Mouse (Mus musculus) macrophage (primary cell): ENCODE data around the gene Syt2. TPM values are rescaled to one million over a fixed set of nuclear protein-coding genes. Genes with fewer than 3 reads are reported as not detected.

Experiments
- H3K27ac ChIP-seq: fragments of 350-480 bp; formaldehyde crosslinking; 2 replicates; pipeline ENCODE4 v1.9.0; 2021
- H3K36me3 ChIP-seq: fragments of 350-480 bp; formaldehyde crosslinking; 2 replicates; pipeline ENCODE4 v1.9.0; 2021; ENCODE audit errors: inconsistent target
- H3K4me3 ChIP-seq: fragments of 350-480 bp; formaldehyde crosslinking; 2 replicates; pipeline ENCODE4 v1.9.0; 2021; ENCODE audit errors: inconsistent target
- H3K79me2 ChIP-seq: fragments of 350-480 bp; formaldehyde crosslinking; 2 replicates; pipeline ENCODE4 v1.9.0; 2021; ENCODE audit errors: inconsistent target
- WGBS: methylation state at CpG from one replicate; pipeline ENCODE4 v1.1.7; 2026; ENCODE audit warnings: inconsistent platforms; ENCODE audit not compliant: missing documents; 5-methylcytosine and 5-hydroxymethylcytosine counted together
- polyA plus RNA-seq: library from polyadenylated mRNA; stranded (reverse); fragments of 250-400 nt; gene quantifications from 3 replicates; pipeline ENCODE4 v1.2.4, GENCODE M21; 2018; ENCODE audit warnings: inconsistent platforms

Syt2 gene
- polyA plus RNA-seq, 1 experiment from 2014 or later: not detected

DNA sequence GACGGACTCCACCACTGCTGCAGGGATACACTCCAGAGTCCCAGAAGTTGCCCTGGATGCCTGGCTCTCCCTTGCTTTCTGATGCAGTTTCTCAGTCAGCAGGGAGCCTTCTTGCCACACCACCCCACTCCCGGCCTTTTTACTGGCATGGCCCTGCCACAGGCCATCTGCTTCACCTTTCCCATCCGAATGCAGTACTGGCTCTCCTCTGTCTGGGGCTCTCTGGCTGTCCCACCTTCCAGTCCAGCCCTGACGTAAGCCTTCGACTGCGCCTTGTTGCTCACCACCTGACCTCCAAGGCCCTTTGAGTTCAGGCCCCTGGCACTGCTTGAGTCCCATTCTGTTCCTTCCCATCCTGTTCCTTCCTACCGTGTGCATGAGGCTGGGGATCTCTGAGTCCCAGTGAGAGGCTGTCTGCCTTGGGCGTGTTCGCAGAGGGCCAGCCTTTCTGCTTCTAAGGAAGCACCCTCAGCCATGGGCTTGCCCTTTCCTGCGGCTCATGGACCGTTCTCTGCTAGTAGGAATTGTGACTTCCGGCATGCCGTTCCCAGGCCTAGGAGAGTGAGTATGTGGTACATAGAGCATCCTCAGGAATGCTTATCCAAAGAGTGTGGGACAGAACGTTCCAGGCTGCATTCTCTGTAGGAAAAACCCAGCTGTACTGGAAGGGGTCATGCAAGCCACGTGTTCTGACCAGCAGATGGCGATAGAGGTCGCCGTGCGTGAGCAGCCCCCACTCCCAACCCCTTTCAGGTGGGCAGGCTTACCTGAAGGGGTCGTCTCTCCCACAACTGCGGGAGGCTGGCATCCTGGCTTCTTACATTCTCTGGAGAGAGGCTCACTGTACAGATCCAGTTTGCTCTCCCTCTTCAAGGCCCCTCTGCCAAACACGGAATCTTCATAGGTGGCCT lies 58.2 kb downstream of the Syt2 start:
- no peaks in the 10 kb centered on the region for H3K36me3 ChIP-seq
- WGBS: 51% methylated on average over 21 of the region's 22 CpGs
- H3K79me2 ChIP-seq: no peaks in the 10 kb centered on the region
- H3K27ac ChIP-seq: no peak overlapping the region
- H3K4me3 ChIP-seq: no peak overlapping the region

DNA sequence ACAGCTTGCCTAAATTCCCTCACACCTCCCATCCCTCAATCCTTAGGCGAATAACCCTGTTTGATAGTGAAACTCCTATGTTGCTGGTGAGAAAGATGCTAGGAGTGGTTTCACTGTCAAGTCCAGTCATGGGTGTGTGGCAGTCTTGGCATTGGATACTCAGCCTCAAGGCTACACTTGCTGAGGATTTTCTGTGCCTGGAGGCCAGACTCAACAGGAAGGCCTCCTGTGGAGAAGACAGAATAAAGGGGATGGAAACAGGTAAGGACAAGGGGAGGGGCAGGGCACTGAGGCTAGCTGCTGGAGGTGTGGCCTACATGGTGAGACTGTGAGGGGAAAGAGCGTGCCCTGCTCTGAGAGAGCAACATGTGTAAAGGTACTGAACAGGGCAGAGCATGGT lies 60.1 kb downstream of the Syt2 start:
- no peak overlapping the region for H3K27ac ChIP-seq
- H3K36me3 ChIP-seq: no peaks in the 10 kb centered on the region
- H3K79me2 ChIP-seq: no peaks in the 10 kb centered on the region
- H3K4me3 ChIP-seq: no peak overlapping the region
- 91% methylated on average over 2 of the region's 2 CpGs for WGBS

DNA sequence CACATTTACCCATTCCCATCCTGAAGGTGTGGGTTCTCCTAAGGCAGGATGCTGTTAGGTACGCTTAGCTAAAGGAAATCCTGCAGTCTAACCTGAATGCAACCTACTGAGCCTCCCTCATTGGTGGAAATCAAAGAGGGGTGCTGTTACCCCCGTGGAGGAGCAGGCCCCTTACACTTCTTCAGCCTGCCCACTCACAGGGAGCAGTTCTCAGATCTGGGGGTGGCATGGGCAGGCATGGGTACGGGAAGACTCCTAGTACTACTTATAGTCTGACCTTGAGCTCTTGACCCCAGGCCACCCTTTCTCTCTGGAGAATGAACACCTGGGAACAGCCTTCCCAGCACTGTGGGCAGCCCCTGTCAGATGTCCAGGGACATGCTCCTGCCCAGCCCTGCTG lies 61.0 kb downstream of the Syt2 start:
- H3K79me2 ChIP-seq: no peaks in the 10 kb centered on the region
- H3K36me3 ChIP-seq: no peaks in the 10 kb centered on the region
- no peak overlapping the region for H3K27ac ChIP-seq
- WGBS: 79% methylated on average over 2 of the region's 3 CpGs
- H3K4me3 ChIP-seq: no peak overlapping the region

DNA sequence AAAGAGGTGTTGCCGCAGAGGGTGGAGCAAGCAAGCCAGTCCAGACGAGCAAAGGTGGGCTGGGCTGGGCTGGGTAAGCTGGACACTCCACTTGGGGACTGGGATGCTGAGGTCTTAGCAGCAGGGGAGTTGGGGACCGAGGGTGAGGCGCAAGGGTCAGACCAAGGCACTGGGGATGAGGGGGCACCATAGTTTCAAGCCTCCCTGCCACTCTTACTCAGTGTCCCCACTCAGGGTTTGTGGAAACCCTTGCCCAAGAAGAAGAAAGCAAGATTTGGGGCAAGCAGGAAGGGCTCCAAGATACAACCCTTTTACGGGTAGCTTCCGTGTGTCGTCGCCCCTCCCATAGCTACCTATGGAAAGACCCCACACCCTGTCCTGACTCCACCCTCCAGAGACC lies 61.8 kb downstream of the Syt2 start:
- H3K36me3 ChIP-seq: no peaks in the 10 kb centered on the region
- no peaks in the 10 kb centered on the region for H3K79me2 ChIP-seq
- H3K27ac ChIP-seq: no peak overlapping the region
- WGBS: 23% methylated on average over 8 of the region's 8 CpGs
- H3K4me3 ChIP-seq: no peak overlapping the region

DNA sequence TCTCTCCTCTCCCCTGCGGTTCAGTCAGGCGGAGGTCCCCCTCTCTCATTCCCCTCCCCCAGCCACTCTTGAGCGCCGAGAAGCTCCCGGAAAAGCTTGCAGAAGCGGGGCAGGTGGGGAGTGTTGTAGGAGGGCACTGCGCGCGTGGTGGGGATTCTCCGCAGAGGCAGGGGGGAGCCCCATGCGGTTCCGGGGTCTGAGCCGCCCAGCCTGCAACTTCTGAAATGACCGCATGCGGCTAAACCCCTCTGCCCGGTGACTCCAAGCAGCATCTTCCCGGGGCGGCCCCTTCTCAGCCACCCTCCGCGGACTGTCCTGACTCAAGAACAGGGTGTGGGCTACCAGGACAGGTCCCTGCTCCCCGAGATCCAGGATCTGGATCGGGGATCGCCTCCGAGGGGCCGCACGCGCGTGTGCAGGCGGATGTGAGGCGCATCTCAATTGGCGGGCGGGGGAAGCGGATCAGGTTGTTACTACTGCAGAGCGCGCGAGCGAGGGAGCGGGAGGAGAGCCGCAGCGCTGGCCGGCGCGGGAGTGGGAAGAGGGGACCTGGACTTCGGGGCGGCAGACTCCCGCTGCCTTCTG lies 62.4 kb downstream of the Syt2 start:
- Histone ChIP-seq H3K36me3 (no peaks in the 10 kb centered on the region), H3K4me3 (no peak overlapping the region), H3K79me2 (no peaks in the 10 kb centered on the region), H3K27ac (no peak overlapping the region)
- 1% methylated on average over 45 of the region's 46 CpGs for WGBS

DNA sequence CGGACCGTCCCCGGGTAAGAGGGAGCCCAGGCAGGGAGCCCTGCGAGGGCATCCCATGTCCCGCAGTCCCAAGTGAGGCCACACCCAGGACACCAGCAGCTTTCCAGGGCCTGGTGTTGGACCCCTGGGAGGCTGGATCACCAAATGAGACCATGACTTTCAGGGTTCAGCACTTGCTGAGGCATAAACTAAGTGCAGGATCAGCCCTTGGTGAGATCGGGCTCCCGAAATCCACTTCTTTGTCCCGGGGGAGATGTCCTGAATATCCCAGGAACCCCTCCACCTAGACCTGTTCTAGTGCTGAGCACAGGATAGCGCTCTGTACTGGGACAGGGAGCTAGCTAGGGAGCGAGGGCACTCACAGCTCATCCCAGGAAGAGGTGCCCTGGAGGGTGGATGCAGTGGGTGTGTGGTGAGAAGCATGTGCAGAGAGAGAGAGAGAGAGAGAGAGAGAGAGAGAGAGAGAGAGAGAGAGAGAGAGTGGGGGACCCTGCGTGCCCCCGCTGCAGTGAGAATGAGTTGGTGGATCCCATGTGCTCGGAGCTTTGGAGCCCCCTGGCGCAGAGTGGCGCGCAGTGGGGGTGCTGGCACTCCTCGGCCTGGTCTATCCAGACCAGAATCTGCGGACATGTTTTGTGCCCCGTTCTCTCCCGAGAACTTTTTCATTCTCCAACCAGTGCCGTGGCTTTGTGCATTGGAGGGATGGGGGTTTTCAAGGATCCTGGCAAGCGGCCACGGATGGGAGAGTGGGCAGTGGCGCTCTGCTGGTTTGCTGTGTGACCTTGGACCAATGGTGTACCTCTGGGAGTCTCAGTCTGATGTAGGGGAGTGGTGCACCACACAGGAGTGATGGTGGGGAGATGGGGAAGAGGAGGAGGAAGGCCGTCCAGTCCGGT lies 63.2 kb downstream of the Syt2 start:
- WGBS: 50% methylated on average over 26 of the region's 26 CpGs

DNA sequence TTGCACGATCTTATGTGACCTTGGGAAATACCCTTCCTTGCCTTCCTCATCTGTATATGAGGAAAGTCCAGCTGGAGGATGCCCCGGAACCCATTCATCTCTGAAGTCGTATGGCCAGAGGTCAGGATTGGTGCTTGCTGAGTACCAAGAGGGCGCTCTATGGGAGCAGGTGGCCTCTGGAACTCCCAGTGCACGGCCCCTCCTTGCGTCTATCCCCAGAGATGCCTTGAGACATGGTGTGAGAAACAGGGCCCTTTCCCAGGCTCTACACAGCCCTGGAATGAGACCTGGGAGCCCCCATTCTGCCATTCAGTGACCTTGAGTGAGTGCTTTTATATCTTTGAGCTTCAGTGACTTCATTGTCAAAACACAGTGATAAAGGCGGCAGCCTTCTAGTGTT lies 64.6 kb downstream of the Syt2 start:
- WGBS: 96% methylated on average over 7 of the region's 7 CpGs
- Histone ChIP-seq H3K27ac (no peak overlapping the region), H3K4me3 (no peak overlapping the region), H3K36me3 (no peaks in the 10 kb centered on the region), H3K79me2 (no peaks in the 10 kb centered on the region)

More for the DNA sequence above, 63.2 kb downstream of the Syt2 start:
- Histone ChIP-seq H3K27ac (no peak overlapping the region), H3K79me2 (no peaks in the 10 kb centered on the region), H3K4me3 (no peak overlapping the region), H3K36me3 (no peaks in the 10 kb centered on the region)

DNA sequence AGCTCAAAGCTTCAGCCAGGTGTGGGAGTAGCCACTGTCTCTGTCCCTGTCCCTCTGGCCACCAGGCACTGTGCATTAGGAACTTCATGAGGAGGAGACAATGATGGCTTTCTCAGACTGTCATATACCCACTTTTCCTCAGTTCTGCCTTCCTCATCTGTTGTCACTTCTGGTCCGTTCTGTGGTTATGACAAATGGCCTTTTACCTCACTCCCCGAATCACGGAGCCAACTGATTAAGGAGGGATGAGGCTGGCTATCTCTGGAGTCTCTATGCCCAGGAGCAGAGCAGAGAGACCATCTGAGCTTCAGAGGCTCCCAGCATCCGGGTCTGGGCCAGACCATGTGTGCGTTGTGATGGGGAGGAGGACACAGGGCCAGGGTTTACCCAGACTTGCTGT lies 65.2 kb downstream of the Syt2 start:
- Histone ChIP-seq H3K4me3 (no peak overlapping the region), H3K36me3 (no peaks in the 10 kb centered on the region), H3K79me2 (no peaks in the 10 kb centered on the region), H3K27ac (no peak overlapping the region)
- 69% methylated on average over 5 of the region's 5 CpGs for WGBS

DNA sequence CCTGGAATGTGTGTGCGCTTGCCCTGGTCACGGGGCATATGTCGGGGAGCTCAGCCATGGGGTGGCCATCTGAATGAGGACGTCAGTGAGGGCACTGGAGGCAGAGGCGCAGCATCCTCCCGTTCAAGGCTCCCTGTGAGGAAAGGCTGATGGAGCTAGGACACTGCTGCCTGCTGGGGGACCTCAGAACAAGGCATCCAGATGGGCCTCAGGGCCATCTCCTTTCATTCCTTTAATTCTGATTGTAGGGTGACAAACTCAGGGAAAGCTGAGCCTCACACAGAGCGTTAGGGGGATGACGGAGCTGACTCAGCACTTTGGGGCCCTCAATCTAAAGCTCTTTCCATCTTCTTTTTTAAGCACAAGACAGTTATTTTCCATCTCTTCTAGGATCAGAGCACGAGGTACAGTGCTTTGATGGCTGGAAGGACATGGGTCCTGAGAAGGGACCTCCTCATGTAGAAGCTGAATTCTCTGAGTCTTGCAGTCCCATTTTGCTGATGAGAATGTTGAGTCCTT lies 66.4 kb downstream of the Syt2 start:
- H3K36me3 ChIP-seq: no peaks in the 10 kb centered on the region
- H3K27ac ChIP-seq: no peak overlapping the region
- 88% methylated on average over 9 of the region's 9 CpGs for WGBS
- no peaks in the 10 kb centered on the region for H3K79me2 ChIP-seq
- no peak overlapping the region for H3K4me3 ChIP-seq

DNA sequence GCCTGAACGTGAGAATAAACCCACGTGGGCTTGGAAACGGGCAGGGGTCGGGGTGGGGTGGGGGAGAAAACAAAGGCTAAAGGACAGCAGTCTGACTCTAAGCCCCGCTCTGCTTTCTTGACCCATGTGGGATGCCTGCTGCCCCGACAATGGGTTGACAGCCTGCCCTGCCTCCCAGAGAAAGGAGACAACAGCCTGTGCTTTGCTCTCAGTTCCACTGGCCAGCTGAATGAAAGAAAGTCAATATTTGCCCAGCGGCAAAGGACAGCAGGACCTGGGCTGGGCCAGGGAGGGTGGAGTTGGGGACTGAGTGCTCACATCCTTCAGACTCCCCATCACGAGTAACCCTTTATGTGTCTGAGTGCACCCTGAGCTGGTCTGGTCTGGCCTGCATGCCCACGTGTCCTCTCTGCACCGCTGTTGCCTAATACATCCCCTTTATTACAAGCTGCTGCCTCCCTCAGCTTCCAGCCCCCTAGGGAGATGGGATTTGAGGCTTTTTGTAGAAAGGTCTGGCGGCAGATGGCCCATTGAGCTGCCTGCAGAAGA lies 67.0 kb downstream of the Syt2 start:
- Histone ChIP-seq H3K4me3 (no peak overlapping the region), H3K27ac (no peak overlapping the region), H3K36me3 (no peaks in the 10 kb centered on the region), H3K79me2 (no peaks in the 10 kb centered on the region)
- WGBS: 84% methylated on average over 11 of the region's 11 CpGs

DNA sequence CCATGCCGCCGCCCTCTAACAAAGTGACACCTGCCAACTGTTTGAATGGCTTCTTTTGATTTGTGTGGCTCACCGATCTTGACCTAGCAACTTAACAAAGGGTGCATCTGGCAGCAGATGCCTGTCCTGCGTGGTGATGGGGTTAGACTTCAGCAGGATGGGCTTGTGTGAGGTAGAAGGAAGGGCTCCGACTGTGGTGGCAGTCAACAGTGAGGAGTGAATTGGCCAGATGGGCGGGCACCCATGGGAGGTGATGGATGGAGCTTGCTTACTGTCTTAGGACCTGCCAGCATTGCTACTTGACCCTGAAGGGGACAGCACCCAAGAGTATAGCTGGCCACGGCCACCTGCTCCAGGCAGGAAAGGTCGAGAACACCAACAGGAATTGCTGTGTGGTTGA lies 67.7 kb downstream of the Syt2 start:
- no peak overlapping the region for H3K4me3 ChIP-seq
- H3K36me3 ChIP-seq: no peaks in the 10 kb centered on the region
- H3K79me2 ChIP-seq: no peaks in the 10 kb centered on the region
- no peak overlapping the region for H3K27ac ChIP-seq
- WGBS: 70% methylated on average over 4 of the region's 8 CpGs

DNA sequence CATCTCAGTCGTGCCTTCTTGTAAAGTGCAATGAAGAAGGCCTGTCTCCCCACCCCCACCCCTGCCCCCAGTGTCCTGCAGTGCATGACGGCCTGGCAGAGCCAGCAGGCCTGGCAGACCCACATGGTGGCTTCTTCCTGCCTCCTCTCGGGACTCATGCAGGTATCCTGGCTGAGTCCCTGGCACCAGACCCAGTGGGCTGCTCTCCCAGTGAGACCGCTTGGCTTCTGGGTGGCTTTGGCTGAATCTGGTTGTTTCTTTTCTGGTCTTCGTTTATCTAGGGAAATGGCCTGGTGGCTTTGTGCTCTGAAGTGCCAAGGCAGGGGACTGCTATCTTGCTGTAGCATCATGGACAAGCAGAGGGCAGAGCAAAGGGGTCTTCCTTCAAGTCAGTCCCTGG lies 68.6 kb downstream of the Syt2 start:
- 88% methylated on average over 4 of the region's 5 CpGs for WGBS
- Histone ChIP-seq H3K27ac (no peak overlapping the region), H3K79me2 (no peaks in the 10 kb centered on the region), H3K4me3 (no peak overlapping the region), H3K36me3 (no peaks in the 10 kb centered on the region)

DNA sequence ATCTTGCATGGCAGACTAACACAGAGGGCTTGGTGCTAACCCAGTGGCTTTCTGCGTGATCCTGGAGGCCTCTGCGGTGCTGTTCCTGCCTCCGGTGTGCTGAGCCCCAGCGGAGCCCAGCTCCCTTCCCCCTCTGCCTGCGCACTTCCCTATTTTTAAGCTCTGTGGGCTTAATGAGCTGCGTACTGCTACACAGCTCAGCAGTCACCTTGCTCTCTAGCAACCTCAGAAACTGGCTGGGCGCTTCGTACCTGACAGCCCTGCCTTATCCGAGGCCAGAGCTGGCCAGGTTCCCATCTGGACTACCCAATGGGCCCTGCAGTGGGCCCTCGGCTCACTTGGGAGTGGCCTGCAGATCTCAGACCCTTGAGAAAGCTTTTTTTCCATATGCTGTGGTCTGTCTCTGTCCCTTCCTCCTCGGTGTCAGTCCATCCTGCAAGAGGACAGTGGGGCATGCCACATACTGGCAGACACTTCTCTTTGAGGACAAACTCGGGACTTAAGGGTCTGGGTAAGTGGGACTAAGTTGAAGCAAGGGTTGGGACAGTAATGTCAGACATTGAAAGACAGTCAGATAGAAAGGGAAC lies 73.3 kb downstream of the Syt2 start:
- WGBS: 3% methylated on average over 12 of the region's 12 CpGs
- Histone ChIP-seq H3K4me3 (no peak overlapping the region), H3K36me3 (no peaks in the 10 kb centered on the region), H3K27ac (no peak overlapping the region), H3K79me2 (no peaks in the 10 kb centered on the region)

DNA sequence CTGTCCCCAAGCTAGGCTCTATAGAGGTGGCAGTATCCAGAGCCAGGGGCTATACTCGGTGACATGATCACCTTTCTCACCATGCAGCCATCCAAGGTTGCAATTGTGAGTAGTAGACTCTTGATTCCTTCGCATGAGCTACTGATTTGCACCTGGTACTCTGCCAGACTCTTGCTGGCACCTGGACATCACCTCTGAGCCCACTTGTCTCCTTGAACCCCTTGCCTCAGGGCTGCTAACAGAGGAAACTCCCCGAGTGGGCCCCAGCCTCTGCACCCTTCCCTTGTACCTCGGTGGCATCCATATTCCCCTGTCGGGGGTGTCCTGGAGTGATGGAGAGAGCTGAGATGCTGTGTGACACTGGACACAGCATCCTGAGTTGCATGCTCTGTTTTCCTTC lies 75.0 kb downstream of the Syt2 start:
- Histone ChIP-seq H3K27ac (no peak overlapping the region), H3K4me3 (no peak overlapping the region), H3K36me3 (no peaks in the 10 kb centered on the region), H3K79me2 (no peaks in the 10 kb centered on the region)
- WGBS: 87% methylated on average over 5 of the region's 5 CpGs
